Mouse (Mus musculus) kidney, postnatal 0 days (tissue): ENCODE measurements around the gene Galnt14. TPM values are rescaled to one million over a fixed set of nuclear protein-coding genes. Genes with fewer than 3 reads are reported as not detected.

Experiments
- ATAC-seq: fragments of 200-750 bp; cut with Nextera tagmentation; replicated peaks from 2 replicates; pipeline ENCODE4 v1.8.0; 2017; ENCODE audit warnings: low read depth, moderate number of reproducible peaks, moderate TSS enrichment, moderate library complexity; ENCODE audit not compliant: low FRiP score
- DNase-seq: peaks from one replicate; pipeline ENCODE4 v3.0.0-alpha.2; 2016; ENCODE audit warnings: low spot score
- H3K27ac ChIP-seq: fragments of 300-500 bp; sonication (generic); 2 replicates; pipeline ENCODE4 v1.5.1; 2014; ENCODE audit warnings: mild to moderate bottlenecking
- H3K27me3 ChIP-seq: fragments of 300-500 bp; sonication (generic); 2 replicates; pipeline ENCODE4 v1.6.1; 2014; ENCODE audit warnings: low read length, mixed read lengths; ENCODE audit not compliant: insufficient read depth
- H3K36me3 ChIP-seq: fragments of 300-500 bp; sonication (generic); 2 replicates; pipeline ENCODE4 v1.6.1; 2014; ENCODE audit warnings: low read length, mixed read lengths; ENCODE audit not compliant: insufficient read depth
- H3K4me1 ChIP-seq: fragments of 300-500 bp; sonication (generic); replicated peaks from 2 replicates; pipeline ENCODE4 v1.6.1; 2014; ENCODE audit warnings: antibody characterized with exemption, low read length, mixed read lengths; ENCODE audit not compliant: insufficient read depth
- H3K4me2 ChIP-seq: fragments of 300-500 bp; sonication (generic); 2 replicates; pipeline ENCODE4 v1.6.1; 2014; ENCODE audit warnings: mild to moderate bottlenecking, low read length, moderate library complexity, mixed read lengths
- H3K4me3 ChIP-seq: fragments of 300-500 bp; sonication (generic); replicated peaks from 2 replicates; pipeline ENCODE4 v1.5.1; 2014; ENCODE audit warnings: low read depth, low read length
- H3K9ac ChIP-seq: fragments of 300-500 bp; sonication (generic); 2 replicates; pipeline ENCODE4 v1.6.1; 2014; ENCODE audit warnings: low read depth, low read length
- H3K9me3 ChIP-seq: fragments of 300-500 bp; sonication (generic); replicated peaks from 2 replicates; pipeline ENCODE4 v1.6.1; 2016; ENCODE audit warnings: low read length, inconsistent platforms, mixed read lengths
- CTCF ChIP-seq: IDR thresholded peaks from 2 replicates; pipeline ENCODE4 v1.5.1; 2016; ENCODE audit warnings: antibody characterized with exemption, low read depth, mild to moderate bottlenecking, moderate library complexity
- WGBS: fragments of 180-500 bp; shearing (Covaris S2); extraction: QIAGEN DNeasy Blood & Tissue Kit; methylation state at CpG from one replicate; pipeline ENCODE4 v1.1.7; 2014; 5-methylcytosine and 5-hydroxymethylcytosine counted together
- polyA plus RNA-seq: library from polyadenylated mRNA; unstranded; fragments of >200 nt; fragmentation: Nextera tagmentation; extraction: Ambion mirVana; gene quantifications from 2 replicates; pipeline ENCODE4 v1.2.1, GENCODE M21; 2015

Galnt14 gene
- polyA plus RNA-seq, 1 experiment from 2014 or later = 19.3 TPM

- Histone ChIP-seq H3K27me3 (no peaks in the 10 kb centered on the region), H3K9ac (no peak overlapping the region), H3K9me3 (no peaks in the 10 kb centered on the region), H3K4me3 (no peak overlapping the region), H3K4me2 (no peak overlapping the region), H3K4me1 (no peaks in the 10 kb centered on the region), H3K36me3 (no peaks in the 10 kb centered on the region), H3K27ac (no peak overlapping the region)
- ATAC-seq (no peak; the same call in 1 of the 2 replicates), DNase-seq (peak; percentile 45)
- no peak for TF ChIP-seq CTCF
- 25% methylated on average over 7 of the region's 7 CpGs for WGBS
These were observed 162.1 kb downstream of the Galnt14 start for GRCm38 (mm10) chr17:73548119-73548518.

- no peak for TF ChIP-seq CTCF
- no peak for ATAC-seq
These were observed 162.8 kb downstream of the Galnt14 start for GRCm38 (mm10) chr17:73547483-73547882.

GRCm38 (mm10) chr17:73541911-73542310, 168.3 kb downstream of the Galnt14 start:
- no peak for ATAC-seq
- no peak overlapping the region for H3K4me2 ChIP-seq
- H3K4me1 ChIP-seq = no peaks in the 10 kb centered on the region
- no peaks in the 10 kb centered on the region for H3K9me3 ChIP-seq
- H3K9ac ChIP-seq = no peak overlapping the region
- no peaks in the 10 kb centered on the region for H3K36me3 ChIP-seq
- DNase-seq = no peak
- no peaks in the 10 kb centered on the region for H3K27me3 ChIP-seq
- H3K4me3 ChIP-seq = no peak overlapping the region
- TF ChIP-seq CTCF = no peak
- 82% methylated on average over 9 of the region's 9 CpGs for WGBS
- no peak overlapping the region for H3K27ac ChIP-seq

More at GRCm38 (mm10) chr17:73547483-73547882, 162.8 kb downstream of the Galnt14 start:
- DNase-seq = no peak
- Histone ChIP-seq H3K4me1 (no peaks in the 10 kb centered on the region), H3K9me3 (no peaks in the 10 kb centered on the region), H3K4me2 (no peak overlapping the region), H3K27me3 (no peaks in the 10 kb centered on the region), H3K27ac (no peak overlapping the region), H3K36me3 (no peaks in the 10 kb centered on the region), H3K9ac (no peak overlapping the region), H3K4me3 (no peak overlapping the region)
- 49% methylated on average over 2 of the region's 2 CpGs for WGBS

- no peak for DNase-seq
These were observed 169.1 kb downstream of the Galnt14 start for GRCm38 (mm10) chr17:73541233-73541570.

GRCm38 (mm10) chr17:73540409-73541232, 169.6 kb downstream of the Galnt14 start:
- H3K4me3 ChIP-seq = no peak overlapping the region
- no peaks in the 10 kb centered on the region for H3K4me1 ChIP-seq
- WGBS = 23% methylated on average over 14 of the region's 14 CpGs
- no peak overlapping the region for H3K9ac ChIP-seq
- TF ChIP-seq CTCF = no peak
- DNase-seq (no peak), ATAC-seq (no peak)
- H3K9me3 ChIP-seq = no peaks in the 10 kb centered on the region
- no peak overlapping the region for H3K27ac ChIP-seq
- no peaks in the 10 kb centered on the region for H3K36me3 ChIP-seq
- no peaks in the 10 kb centered on the region for H3K27me3 ChIP-seq
- no peak overlapping the region for H3K4me2 ChIP-seq

More at GRCm38 (mm10) chr17:73541233-73541570, 169.1 kb downstream of the Galnt14 start:
- Histone ChIP-seq H3K4me1 (no peaks in the 10 kb centered on the region), H3K9me3 (no peaks in the 10 kb centered on the region), H3K27me3 (no peaks in the 10 kb centered on the region), H3K9ac (no peak overlapping the region), H3K27ac (no peak overlapping the region), H3K4me3 (no peak overlapping the region), H3K4me2 (no peak overlapping the region), H3K36me3 (no peaks in the 10 kb centered on the region)
- WGBS = 0% methylated on average over 1 of the region's 1 CpGs
- no peak for ATAC-seq
- TF ChIP-seq CTCF = no peak

- ATAC-seq = no peak
- TF ChIP-seq CTCF = no peak
- Histone ChIP-seq H3K36me3 (no peaks in the 10 kb centered on the region), H3K9ac (no peak overlapping the region), H3K4me1 (no peaks in the 10 kb centered on the region), H3K4me3 (no peak overlapping the region), H3K27ac (no peak overlapping the region), H3K9me3 (no peaks in the 10 kb centered on the region), H3K27me3 (no peaks in the 10 kb centered on the region), H3K4me2 (no peak overlapping the region)
- 72% methylated on average over 2 of the region's 2 CpGs for WGBS
- no peak for DNase-seq
These were observed 178.4 kb downstream of the Galnt14 start for GRCm38 (mm10) chr17:73531896-73532295.
